Mouse (Mus musculus): Measurements from ENCODE around the gene Krtap2-4. TPM values are rescaled to one million over a fixed set of nuclear protein-coding genes. Genes with fewer than 3 reads are reported as not detected.

Krtap2-4 gene
- polyA plus RNA-seq, 1 experiment from 2014 or later = not detected

DNA sequence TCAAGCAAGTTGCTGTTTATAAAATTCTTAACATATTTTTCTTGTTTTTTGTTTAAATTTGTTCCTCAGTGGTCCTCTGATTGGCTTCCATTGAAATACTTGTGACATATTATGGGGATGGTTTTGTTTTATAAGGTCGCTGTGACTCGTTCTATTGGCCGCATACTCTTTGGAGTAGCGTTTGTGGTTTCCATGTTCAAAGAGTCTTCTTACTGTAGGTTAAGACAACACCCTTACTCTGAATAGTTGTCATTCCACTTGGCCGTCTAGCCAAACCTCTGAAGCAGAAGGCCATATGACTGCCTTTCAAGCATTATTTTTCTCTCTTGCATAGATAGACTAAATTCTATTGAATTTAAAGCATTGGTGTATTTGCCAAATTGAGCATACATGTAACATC, 33.6 kb downstream of the Krtap2-4 start:
- Histone ChIP-seq H3K27me3 (no peaks in the 10 kb centered on the region), H3K4me2 (no peak overlapping the region), H3K9ac (no peak overlapping the region), H3K9me3 (replicated peaks) (no peaks in the 10 kb centered on the region), H3K27ac (no peak overlapping the region), H3K4me3 (no peak overlapping the region), H3K36me3 (no peaks in the 10 kb centered on the region), H3K4me1 (replicated peaks) (no peaks in the 10 kb centered on the region)
- no peak for ATAC-seq (replicated peaks; ENCODE audit: insufficient number of reproducible peaks, insufficient read depth, low FRiP score, low read depth)
- WGBS = 81% methylated on average over 5 of the region's 5 CpGs

DNA sequence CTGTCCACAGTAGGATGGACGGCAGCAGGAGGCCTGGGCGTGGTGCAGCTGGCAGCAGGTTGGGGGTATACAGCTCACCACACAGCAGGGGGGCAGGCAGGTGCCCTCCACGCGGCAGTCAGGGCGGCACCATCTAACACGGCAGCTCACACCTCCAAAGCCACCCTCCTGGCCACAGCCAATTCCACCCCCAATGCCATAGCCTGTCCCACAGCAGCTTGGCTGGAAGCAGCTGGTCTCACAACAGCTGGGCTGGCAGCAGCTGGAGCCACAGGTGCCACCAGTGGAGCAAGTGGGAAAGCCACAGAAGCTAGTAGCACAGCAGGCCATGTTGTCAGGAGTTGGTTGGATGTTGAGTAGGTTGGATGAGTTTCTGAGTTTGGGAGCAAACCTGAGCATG, 34.0 kb downstream of the Krtap2-4 start, which contains the start of gene Krtap1-5:
Gene Krtap1-5 (minus strand): TSS at position 381 of the 400 bp plus-strand sequence.
- ATAC-seq (replicated peaks; ENCODE audit: insufficient number of reproducible peaks, insufficient read depth, low FRiP score, low read depth) = no peak
- 84% methylated on average over 6 of the region's 6 CpGs for WGBS
- no peaks in the 10 kb centered on the region for H3K9me3 ChIP-seq (replicated peaks)

DNA sequence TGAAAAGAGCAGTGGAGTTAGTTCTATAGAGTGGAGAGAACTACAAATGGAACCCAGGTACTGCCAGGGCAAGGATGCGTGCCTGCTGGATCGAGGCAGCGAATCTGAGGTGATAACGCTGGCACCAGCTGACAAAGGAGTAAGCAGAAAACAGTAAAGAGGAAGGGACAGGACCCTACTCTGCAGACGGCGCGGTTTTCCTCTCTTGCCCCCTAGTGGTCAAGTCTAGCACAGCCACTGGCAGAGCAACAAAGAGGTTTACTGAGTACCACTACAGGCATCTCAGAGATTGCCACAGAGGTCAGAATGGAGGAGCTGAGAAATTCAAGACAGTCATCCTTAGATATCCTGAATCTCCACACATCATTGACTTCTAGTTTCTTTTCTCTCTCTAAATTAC, 40.5 kb downstream of the Krtap2-4 start:
- Histone ChIP-seq H3K9ac (no peak overlapping the region), H3K4me1 (replicated peaks) (no peaks in the 10 kb centered on the region), H3K9me3 (replicated peaks) (no peaks in the 10 kb centered on the region), H3K36me3 (no peaks in the 10 kb centered on the region), H3K4me2 (peak overlapping the region; percentile 45), H3K27ac (no peak overlapping the region), H3K4me3 (no peak overlapping the region), H3K27me3 (no peaks in the 10 kb centered on the region)
- WGBS = 3% methylated on average over 7 of the region's 7 CpGs
- ATAC-seq (replicated peaks; ENCODE audit: insufficient number of reproducible peaks, insufficient read depth, low FRiP score, low read depth) = no peak

More for the DNA sequence above, 34.0 kb downstream of the Krtap2-4 start, which contains the start of gene Krtap1-5:
- Histone ChIP-seq H3K36me3 (no peaks in the 10 kb centered on the region), H3K27ac (no peak within 1 kb of the TSS), H3K4me3 (no peak within 1 kb of the TSS), H3K27me3 (no peaks in the 10 kb centered on the region), H3K4me1 (replicated peaks) (no peaks in the 10 kb centered on the region), H3K9ac (no peak within 1 kb of the TSS), H3K4me2 (no peak within 1 kb of the TSS)

- Histone ChIP-seq H3K4me2 (no peak overlapping the region), H3K9ac (no peak overlapping the region), H3K4me1 (replicated peaks) (no peaks in the 10 kb centered on the region), H3K27me3 (no peaks in the 10 kb centered on the region), H3K27ac (no peak overlapping the region), H3K9me3 (replicated peaks) (no peaks in the 10 kb centered on the region), H3K4me3 (no peak overlapping the region), H3K36me3 (no peaks in the 10 kb centered on the region)
- ATAC-seq (replicated peaks; ENCODE audit: insufficient number of reproducible peaks, insufficient read depth, low FRiP score, low read depth) = no peak
- 60% methylated on average over 4 of the region's 4 CpGs for WGBS
Measured at GRCm38 (mm10) chr11:99573164-99573563, 41.5 kb downstream of the Krtap2-4 start.

- no peak within 1 kb of the TSS for H3K4me2 ChIP-seq
- H3K4me3 ChIP-seq = no peak within 1 kb of the TSS
- no peaks in the 10 kb centered on the region for H3K9me3 ChIP-seq (replicated peaks)
- H3K36me3 ChIP-seq = no peaks in the 10 kb centered on the region
- no peaks in the 10 kb centered on the region for H3K4me1 ChIP-seq (replicated peaks)
- 88% methylated on average over 7 of the region's 7 CpGs for WGBS
- H3K27ac ChIP-seq = no peak within 1 kb of the TSS
- H3K27me3 ChIP-seq = no peaks in the 10 kb centered on the region
- ATAC-seq (replicated peaks; ENCODE audit: insufficient number of reproducible peaks, insufficient read depth, low FRiP score, low read depth) = no peak
- no peak within 1 kb of the TSS for H3K9ac ChIP-seq
Measured at GRCm38 (mm10) chr11:99566530-99566929, 48.1 kb downstream of the Krtap2-4 start, which contains the start of gene Krtap3-1. Gene Krtap3-1, minus strand, starts transcription at chr11:99566630.

Other genes with a start within 250 kb of the Krtap2-4 start
- not detected in 2 replicates for gene Krt28, start 239.9 kb downstream of the Krtap2-4 start, polyA plus RNA-seq (2015; fragmentation: Nextera tagmentation; extraction: Ambion mirVana)
- gene Krt10, start 225.5 kb downstream of the Krtap2-4 start, polyA plus RNA-seq (2015; fragmentation: Nextera tagmentation; extraction: Ambion mirVana) = 11.8 and 18.2 TPM in 2 replicates
- gene Krt12, start 192.6 kb downstream of the Krtap2-4 start, polyA plus RNA-seq (2015; fragmentation: Nextera tagmentation; extraction: Ambion mirVana) = not detected in 2 replicates
- 0.43 and 0.68 TPM in 2 replicates for gene Krt20, start 176.7 kb downstream of the Krtap2-4 start, polyA plus RNA-seq (2015; fragmentation: Nextera tagmentation; extraction: Ambion mirVana)
- 0.32 and 0.35 TPM in 2 replicates for gene Krt23, start 121.7 kb downstream of the Krtap2-4 start, polyA plus RNA-seq (2015; fragmentation: Nextera tagmentation; extraction: Ambion mirVana)
- not detected in 2 replicates for gene Krt39, start 93.5 kb downstream of the Krtap2-4 start, polyA plus RNA-seq (2015; fragmentation: Nextera tagmentation; extraction: Ambion mirVana)
- not detected in 2 replicates for gene Krt40, start 71.7 kb downstream of the Krtap2-4 start, polyA plus RNA-seq (2015; fragmentation: Nextera tagmentation; extraction: Ambion mirVana)
- not detected in 2 replicates for gene Krtap3-3, start 64.0 kb downstream of the Krtap2-4 start, polyA plus RNA-seq (2015; fragmentation: Nextera tagmentation; extraction: Ambion mirVana)
- gene Krtap3-2, start 58.0 kb downstream of the Krtap2-4 start, polyA plus RNA-seq (2015; fragmentation: Nextera tagmentation; extraction: Ambion mirVana) = not detected in 2 replicates
- gene Gm11939, start 55.4 kb downstream of the Krtap2-4 start, polyA plus RNA-seq (2015; fragmentation: Nextera tagmentation; extraction: Ambion mirVana) = not detected in 2 replicates
- not detected in 2 replicates for gene Krtap3-1, start 48.2 kb downstream of the Krtap2-4 start, polyA plus RNA-seq (2015; fragmentation: Nextera tagmentation; extraction: Ambion mirVana)
- gene Krtap1-5, start 33.8 kb downstream of the Krtap2-4 start, polyA plus RNA-seq (2015; fragmentation: Nextera tagmentation; extraction: Ambion mirVana) = not detected in 2 replicates
- not detected in 2 replicates for gene Krtap1-4, start 31.2 kb downstream of the Krtap2-4 start, polyA plus RNA-seq (2015; fragmentation: Nextera tagmentation; extraction: Ambion mirVana)
- not detected in 2 replicates for gene Krtap1-3, start 23.5 kb downstream of the Krtap2-4 start, polyA plus RNA-seq (2015; fragmentation: Nextera tagmentation; extraction: Ambion mirVana)
- not detected in 2 replicates for gene Krtap9-3, start 16.7 kb downstream of the Krtap2-4 start, polyA plus RNA-seq (2015; fragmentation: Nextera tagmentation; extraction: Ambion mirVana)
- not detected in 2 replicates for gene Gm11938, start 11.5 kb downstream of the Krtap2-4 start, polyA plus RNA-seq (2015; fragmentation: Nextera tagmentation; extraction: Ambion mirVana)
- not detected in 2 replicates for gene Gm11937, start 4.7 kb downstream of the Krtap2-4 start, polyA plus RNA-seq (2015; fragmentation: Nextera tagmentation; extraction: Ambion mirVana)
- gene Gm11562, start 5.6 kb upstream of the Krtap2-4 start, polyA plus RNA-seq (2015; fragmentation: Nextera tagmentation; extraction: Ambion mirVana) = not detected in 2 replicates
- gene Krtap4-1, start 13.4 kb upstream of the Krtap2-4 start, polyA plus RNA-seq (2015; fragmentation: Nextera tagmentation; extraction: Ambion mirVana) = not detected in 2 replicates
- gene Krtap4-2, start 20.2 kb upstream of the Krtap2-4 start, polyA plus RNA-seq (2015; fragmentation: Nextera tagmentation; extraction: Ambion mirVana) = not detected in 2 replicates
- gene Krtap4-7, start 29.2 kb upstream of the Krtap2-4 start, polyA plus RNA-seq (2015; fragmentation: Nextera tagmentation; extraction: Ambion mirVana) = not detected in 2 replicates
- gene Gm11555, start 35.4 kb upstream of the Krtap2-4 start, polyA plus RNA-seq (2015; fragmentation: Nextera tagmentation; extraction: Ambion mirVana) = not detected in 2 replicates
- not detected in 2 replicates for gene Gm11563, start 44.1 kb upstream of the Krtap2-4 start, polyA plus RNA-seq (2015; fragmentation: Nextera tagmentation; extraction: Ambion mirVana)
- not detected in 2 replicates for gene Krtap4-6, start 51.1 kb upstream of the Krtap2-4 start, polyA plus RNA-seq (2015; fragmentation: Nextera tagmentation; extraction: Ambion mirVana)
- not detected in 2 replicates for gene Gm14190, start 75.9 kb upstream of the Krtap2-4 start, polyA plus RNA-seq (2015; fragmentation: Nextera tagmentation; extraction: Ambion mirVana)
- gene Gm14180, start 119.4 kb upstream of the Krtap2-4 start, polyA plus RNA-seq (2015; fragmentation: Nextera tagmentation; extraction: Ambion mirVana) = not detected in 2 replicates
- not detected in 2 replicates for gene Gm11595, start 158.1 kb upstream of the Krtap2-4 start, polyA plus RNA-seq (2015; fragmentation: Nextera tagmentation; extraction: Ambion mirVana)
- gene Krtap4-8, start 165.9 kb upstream of the Krtap2-4 start, polyA plus RNA-seq (2015; fragmentation: Nextera tagmentation; extraction: Ambion mirVana) = not detected in 2 replicates
- not detected in 2 replicates for gene Krtap4-9, start 170.4 kb upstream of the Krtap2-4 start, polyA plus RNA-seq (2015; fragmentation: Nextera tagmentation; extraction: Ambion mirVana)
- not detected in 2 replicates for gene Gm11596, start 178.6 kb upstream of the Krtap2-4 start, polyA plus RNA-seq (2015; fragmentation: Nextera tagmentation; extraction: Ambion mirVana)
- gene Gm11569, start 184.1 kb upstream of the Krtap2-4 start, polyA plus RNA-seq (2015; fragmentation: Nextera tagmentation; extraction: Ambion mirVana) = not detected in 2 replicates
- not detected in 2 replicates for gene Gm11554, start 189.6 kb upstream of the Krtap2-4 start, polyA plus RNA-seq (2015; fragmentation: Nextera tagmentation; extraction: Ambion mirVana)
- gene Krtap4-13, start 195.0 kb upstream of the Krtap2-4 start, polyA plus RNA-seq (2015; fragmentation: Nextera tagmentation; extraction: Ambion mirVana) = not detected in 2 replicates
- not detected in 2 replicates for gene Gm11564, start 200.8 kb upstream of the Krtap2-4 start, polyA plus RNA-seq (2015; fragmentation: Nextera tagmentation; extraction: Ambion mirVana)
- not detected in 2 replicates for gene 2300003K06Rik, start 223.2 kb upstream of the Krtap2-4 start, polyA plus RNA-seq (2015; fragmentation: Nextera tagmentation; extraction: Ambion mirVana)
- gene Krtap4-16, start 236.8 kb upstream of the Krtap2-4 start, polyA plus RNA-seq (2015; fragmentation: Nextera tagmentation; extraction: Ambion mirVana) = not detected in 2 replicates
- gene Gm11568, start 243.1 kb upstream of the Krtap2-4 start, polyA plus RNA-seq (2015; fragmentation: Nextera tagmentation; extraction: Ambion mirVana) = not detected in 2 replicates
- not detected in 2 replicates for gene Gm11559, start 249.6 kb upstream of the Krtap2-4 start, polyA plus RNA-seq (2015; fragmentation: Nextera tagmentation; extraction: Ambion mirVana)